Mouse (Mus musculus): ENCODE data around the gene Dnah14. TPM values are rescaled to one million over a fixed set of nuclear protein-coding genes. Genes with fewer than 3 reads are reported as not detected.

Gene Dnah14
- polyA plus RNA-seq, 1 experiment, result 2.2 TPM

GRCm38 (mm10) chr1:181826716-181827115 lies 250.4 kb downstream of the Dnah14 start:
- H3K27ac ChIP-seq (ENCODE audit: insufficient read depth, low read length), result no peak overlapping the region
- TF ChIP-seq CTCF (IDR thresholded peaks at IDR 0.05; ENCODE audit: extremely low read depth, insufficient read depth, low read length) (no peak), POLR2A (IDR thresholded peaks at IDR 0.05; ENCODE audit: extremely low read depth, insufficient read depth, low read length) (no peak)
- H3K4me1 ChIP-seq (ENCODE audit: control insufficient read depth, insufficient read depth, low read length), result no peaks in the 10 kb centered on the region
- no peak overlapping the region for H3K4me3 ChIP-seq (ENCODE audit: insufficient read depth, low read length)

GRCm38 (mm10) chr1:181828365-181828764 lies 252.0 kb downstream of the Dnah14 start:
- H3K27ac ChIP-seq (ENCODE audit: insufficient read depth, low read length), result no peak overlapping the region
- peaks cover 7% of the 10 kb centered on the region for H3K4me1 ChIP-seq (ENCODE audit: control insufficient read depth, insufficient read depth, low read length)
- no peak overlapping the region for H3K4me3 ChIP-seq (ENCODE audit: insufficient read depth, low read length)
- TF ChIP-seq POLR2A (IDR thresholded peaks at IDR 0.05; ENCODE audit: extremely low read depth, insufficient read depth, low read length) (no peak), CTCF (IDR thresholded peaks at IDR 0.05; ENCODE audit: extremely low read depth, insufficient read depth, low read length) (no peak)

- Histone ChIP-seq H3K4me3 (ENCODE audit: insufficient read depth, low read length) (no peak overlapping the region), H3K4me1 (ENCODE audit: control insufficient read depth, insufficient read depth, low read length) (peaks cover 7% of the 10 kb centered on the region), H3K27ac (ENCODE audit: insufficient read depth, low read length) (no peak overlapping the region)
- 0 out of 2 replicates have a peak, but pooled peaks have one; percentile 7 for TF ChIP-seq CTCF (IDR thresholded peaks at IDR 0.05; ENCODE audit: extremely low read depth, insufficient read depth, low read length)
- no peak for TF ChIP-seq POLR2A (IDR thresholded peaks at IDR 0.05; ENCODE audit: extremely low read depth, insufficient read depth, low read length)
Observed at GRCm38 (mm10) chr1:181832720-181833119, 256.4 kb downstream of the Dnah14 start.

GRCm38 (mm10) chr1:181833143-181833542 lies 256.8 kb downstream of the Dnah14 start:
- no peak overlapping the region for H3K27ac ChIP-seq (ENCODE audit: insufficient read depth, low read length)
- H3K4me3 ChIP-seq (ENCODE audit: insufficient read depth, low read length), result no peak overlapping the region
- TF ChIP-seq POLR2A (IDR thresholded peaks at IDR 0.05; ENCODE audit: extremely low read depth, insufficient read depth, low read length) (no peak), CTCF (IDR thresholded peaks at IDR 0.05; ENCODE audit: extremely low read depth, insufficient read depth, low read length) (no peak)
- H3K4me1 ChIP-seq (ENCODE audit: control insufficient read depth, insufficient read depth, low read length), result peaks cover 7% of the 10 kb centered on the region

GRCm38 (mm10) chr1:181838111-181838510 lies 261.8 kb downstream of the Dnah14 start:
- no peak overlapping the region for H3K4me3 ChIP-seq (ENCODE audit: insufficient read depth, low read length)
- TF ChIP-seq CTCF (IDR thresholded peaks at IDR 0.05; ENCODE audit: extremely low read depth, insufficient read depth, low read length) (no peak), POLR2A (IDR thresholded peaks at IDR 0.05; ENCODE audit: extremely low read depth, insufficient read depth, low read length) (no peak)
- H3K4me1 ChIP-seq (ENCODE audit: control insufficient read depth, insufficient read depth, low read length), result peaks cover 2% of the 10 kb centered on the region
- H3K27ac ChIP-seq (ENCODE audit: insufficient read depth, low read length), result no peak overlapping the region

GRCm38 (mm10) chr1:181839746-181840366 lies 263.5 kb downstream of the Dnah14 start:
- no peak overlapping the region for H3K27ac ChIP-seq (ENCODE audit: insufficient read depth, low read length)
- TF ChIP-seq POLR2A (IDR thresholded peaks at IDR 0.05; ENCODE audit: extremely low read depth, insufficient read depth, low read length), result no peak
- TF ChIP-seq CTCF (IDR thresholded peaks at IDR 0.05; ENCODE audit: extremely low read depth, insufficient read depth, low read length), result no peak
- no peak overlapping the region for H3K4me3 ChIP-seq (ENCODE audit: insufficient read depth, low read length)
- H3K4me1 ChIP-seq (ENCODE audit: control insufficient read depth, insufficient read depth, low read length), result peaks cover 2% of the 10 kb centered on the region; the same call in 1 of the 2 replicates

GRCm38 (mm10) chr1:181841396-181841795 lies 265.0 kb downstream of the Dnah14 start:
- Histone ChIP-seq H3K4me1 (ENCODE audit: control insufficient read depth, insufficient read depth, low read length) (peaks cover 2% of the 10 kb centered on the region; the same call in 1 of the 2 replicates), H3K27ac (ENCODE audit: insufficient read depth, low read length) (peak overlapping the region; percentile 74; the same call in 1 of the 2 replicates), H3K4me3 (ENCODE audit: insufficient read depth, low read length) (peak overlapping the region; percentile 61)
- TF ChIP-seq CTCF (IDR thresholded peaks at IDR 0.05; ENCODE audit: extremely low read depth, insufficient read depth, low read length) (no peak), POLR2A (IDR thresholded peaks at IDR 0.05; ENCODE audit: extremely low read depth, insufficient read depth, low read length) (no peak)

GRCm38 (mm10) chr1:181841864-181842672 lies 265.7 kb downstream of the Dnah14 start:
- peaks cover 2% of the 10 kb centered on the region; the same call in 1 of the 2 replicates for H3K4me1 ChIP-seq (ENCODE audit: control insufficient read depth, insufficient read depth, low read length)
- TF ChIP-seq POLR2A (IDR thresholded peaks at IDR 0.05; ENCODE audit: extremely low read depth, insufficient read depth, low read length) (peak; percentile 79), CTCF (IDR thresholded peaks at IDR 0.05; ENCODE audit: extremely low read depth, insufficient read depth, low read length) (no peak)
- H3K4me3 ChIP-seq (ENCODE audit: insufficient read depth, low read length), result peak overlapping the region; percentile 61
- peak overlapping the region; percentile 74 for H3K27ac ChIP-seq (ENCODE audit: insufficient read depth, low read length)

- TF ChIP-seq CTCF (IDR thresholded peaks at IDR 0.05; ENCODE audit: extremely low read depth, insufficient read depth, low read length) (no peak), POLR2A (IDR thresholded peaks at IDR 0.05; ENCODE audit: extremely low read depth, insufficient read depth, low read length) (no peak)
Observed at GRCm38 (mm10) chr1:181842781-181843180, 266.4 kb downstream of the Dnah14 start, which contains the start of gene Lbr. Gene Lbr, minus strand, starts transcription at chr1:181843046.

More at GRCm38 (mm10) chr1:181842781-181843180, 266.4 kb downstream of the Dnah14 start, which contains the start of gene Lbr:
- peaks cover 2% of the 10 kb centered on the region; the same call in 1 of the 2 replicates for H3K4me1 ChIP-seq (ENCODE audit: control insufficient read depth, insufficient read depth, low read length)
- H3K4me3 ChIP-seq (ENCODE audit: insufficient read depth, low read length), result peak within 1 kb of the TSS; percentile 61
- H3K27ac ChIP-seq (ENCODE audit: insufficient read depth, low read length), result peak within 1 kb of the TSS; percentile 74
